Mouse (Mus musculus): ENCODE results near the gene Psmb3.
"Not testable (repeated sequence)": the region's sequence is repeated elsewhere in the genome, so short reads cannot be mapped to it uniquely, and the experiment has no call there.

Gene Psmb3

GRCm38 (mm10) chr11:97719041-97719440 lies 15.8 kb downstream of the Psmb3 start:
- DNase-seq: no peak

- DNase-seq: no peak
Measured at GRCm38 (mm10) chr11:97721338-97721737, 18.1 kb downstream of the Psmb3 start.

- DNase-seq: no peak
Measured at GRCm38 (mm10) chr11:97723709-97724108, 20.5 kb downstream of the Psmb3 start.

- DNase-seq: peak in 1 of 2 experiments; percentile 56
Measured at GRCm38 (mm10) chr11:97728311-97728710, 25.1 kb downstream of the Psmb3 start.

GRCm38 (mm10) chr11:97728730-97729129 lies 25.5 kb downstream of the Psmb3 start:
- no peak for DNase-seq

GRCm38 (mm10) chr11:97733689-97734088 lies 30.5 kb downstream of the Psmb3 start:
- no peak for DNase-seq

GRCm38 (mm10) chr11:97734810-97735209 lies 31.6 kb downstream of the Psmb3 start:
- DNase-seq: not testable (repeated sequence)

- DNase-seq: no peak
Measured at GRCm38 (mm10) chr11:97736645-97737044, 33.4 kb downstream of the Psmb3 start.

GRCm38 (mm10) chr11:97737600-97737999 lies 34.4 kb downstream of the Psmb3 start:
- no peak for DNase-seq

- DNase-seq: no peak
Measured at GRCm38 (mm10) chr11:97738703-97739102, 35.5 kb downstream of the Psmb3 start.

- DNase-seq: no peak
Measured at GRCm38 (mm10) chr11:97739155-97739554, 36.0 kb downstream of the Psmb3 start.

- DNase-seq: peak in 1 of 2 experiments; percentile 24
Measured at GRCm38 (mm10) chr11:97740190-97740589, 37.0 kb downstream of the Psmb3 start.

GRCm38 (mm10) chr11:97742157-97742556 lies 39.0 kb downstream of the Psmb3 start:
- DNase-seq: no peak

GRCm38 (mm10) chr11:97742591-97742990 lies 39.4 kb downstream of the Psmb3 start:
- DNase-seq: no peak

GRCm38 (mm10) chr11:97743423-97743822 lies 40.2 kb downstream of the Psmb3 start:
- DNase-seq: no peak

GRCm38 (mm10) chr11:97744063-97744717 lies 41.0 kb downstream of the Psmb3 start, which contains the start of gene Pip4k2b:
TSS of gene Pip4k2b (minus strand) at chr11:97744704.
- no peak for DNase-seq

- peak; percentile 96 to 99 for DNase-seq
Measured at GRCm38 (mm10) chr11:97744718-97745330, 41.6 kb downstream of the Psmb3 start.

- no peak for DNase-seq
Measured at GRCm38 (mm10) chr11:97745331-97745721, 42.1 kb downstream of the Psmb3 start.

GRCm38 (mm10) chr11:97747773-97748172 lies 44.6 kb downstream of the Psmb3 start:
- no peak for DNase-seq

GRCm38 (mm10) chr11:97748496-97748895 lies 45.3 kb downstream of the Psmb3 start:
- no peak for DNase-seq

GRCm38 (mm10) chr11:97753277-97753676 lies 50.1 kb downstream of the Psmb3 start:
- DNase-seq: no peak

GRCm38 (mm10) chr11:97758125-97758524 lies 54.9 kb downstream of the Psmb3 start:
- DNase-seq: no peak

GRCm38 (mm10) chr11:97758942-97759341 lies 55.7 kb downstream of the Psmb3 start:
- no peak for DNase-seq

GRCm38 (mm10) chr11:97761638-97762037 lies 58.4 kb downstream of the Psmb3 start:
- no peak for DNase-seq

Measured in thymus, adult 18-20 months (tissue).